Mouse (Mus musculus) CH12.LX (cell line): ENCODE results near the gene Zc3hc1.

Experiments used
- CTCF ChIP-seq, 2 experiments: IDR thresholded peaks in 1 of 2; conservative IDR thresholded peaks in 1 of 2; 2 replicates each; pipeline ENCODE4 v1.5.1; 2011 to 2012; ENCODE audit warnings: low read depth in 2 of 2, low read length in 2 of 2, improper control_type of control experiment in 1 of 2, inconsistent platforms in 1 of 2, mild to moderate bottlenecking in 1 of 2, moderate library complexity in 1 of 2
- ETS1 ChIP-seq: conservative IDR thresholded peaks from 2 replicates; pipeline ENCODE4 v1.6.1; 2012; ENCODE audit warnings: low read depth, mild to moderate bottlenecking, inconsistent platforms, low read length, improper control_type of control experiment, moderate library complexity
- MAX ChIP-seq: IDR thresholded peaks from 2 replicates; pipeline ENCODE4 v1.6.1; 2011; ENCODE audit warnings: low read length, improper control_type of control experiment
- SIN3A ChIP-seq: IDR thresholded peaks from 2 replicates; pipeline ENCODE4 v1.6.1; 2012; ENCODE audit warnings: low read length, improper control_type of control experiment, inconsistent platforms
- SMC3 ChIP-seq: IDR thresholded peaks from 2 replicates; pipeline ENCODE4 v1.6.1; 2011; ENCODE audit warnings: low read depth, low read length, improper control_type of control experiment
- TCF12 ChIP-seq: IDR thresholded peaks from 2 replicates; pipeline ENCODE4 v1.6.1; 2014; ENCODE audit warnings: low read depth, mild to moderate bottlenecking, inconsistent platforms, low read length, improper control_type of control experiment
- UBTF ChIP-seq: IDR thresholded peaks from 2 replicates; pipeline ENCODE4 v1.6.1; 2012; ENCODE audit warnings: low read depth, mild to moderate bottlenecking, inconsistent platforms, low read length, improper control_type of control experiment, moderate library complexity
- USF1 ChIP-seq: IDR thresholded peaks from 2 replicates; pipeline ENCODE4 v1.6.1; 2014; ENCODE audit warnings: low read depth, mild to moderate bottlenecking, inconsistent platforms, low read length, improper control_type of control experiment
- ZC3H11A ChIP-seq: IDR thresholded peaks from 2 replicates; pipeline ENCODE4 v1.6.1; 2012; ENCODE audit warnings: low read depth, mild to moderate bottlenecking, inconsistent platforms, low read length, improper control_type of control experiment
- ZKSCAN1 ChIP-seq: IDR thresholded peaks from 2 replicates; pipeline ENCODE4 v1.6.1; 2012; ENCODE audit warnings: low read depth, inconsistent platforms, low read length, improper control_type of control experiment, borderline replicate concordance

- TF ChIP-seq ETS1 (no peak), SIN3A (no peak), ZC3H11A (no peak), ZKSCAN1 (no peak), SMC3 (no peak), USF1 (no peak), UBTF (no peak), TCF12 (no peak), CTCF (conservative IDR thresholded peaks at IDR 0.05 in 1 of 2, IDR thresholded peaks at IDR 0.05 in 1 of 2; ENCODE audit: low read depth in 2 of 2, low read length in 2 of 2) (no peak), MAX (no peak)
Observed at GRCm38 (mm10) chr6:30340231-30340873, 50.5 kb downstream of the Zc3hc1 start.
